ENCODE assay signal across 14 mouse cellular contexts in the genomic region with DNA sequence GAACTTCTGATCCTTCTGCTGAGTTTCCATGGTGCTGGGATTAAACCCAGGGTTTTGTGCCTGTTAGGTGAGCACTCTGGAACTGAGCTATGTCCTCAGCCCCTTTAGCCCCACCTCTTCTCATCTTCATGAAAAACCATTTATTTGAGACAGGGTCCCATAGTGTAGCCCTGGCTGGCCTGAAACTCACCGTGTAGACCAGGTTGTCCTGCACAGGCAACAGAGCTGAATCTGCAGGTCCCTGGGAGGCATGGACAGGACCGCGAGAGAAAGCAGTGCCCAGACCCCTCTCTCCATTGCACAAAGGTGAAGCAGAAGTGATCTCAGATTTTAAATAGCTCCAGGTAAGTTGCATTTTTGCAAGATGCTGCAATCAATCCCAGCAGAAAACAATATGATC.
"Had no signal": no experiment of that assay in that cellular context is flagged by ENCODE, and none has a peak within 500 bp of the region (broad histone marks: within the 10 kb centered on the region; RNA-seq: fewer than 3 reads in every experiment).

No protein-coding gene starts in this region.

- H3K27ac ChIP-seq: kidney, embryonic 15.5 days; liver, embryonic 13.5 days; midbrain, embryonic 12.5 days; neural tube, embryonic 12.5 days had no signal

- H3K4me2 ChIP-seq: kidney, embryonic 15.5 days; limb, embryonic 15.5 days; liver, embryonic 13.5 days; midbrain, embryonic 12.5 days; neural tube, embryonic 12.5 days had no signal

- H3K9ac ChIP-seq: kidney, embryonic 15.5 days; limb, embryonic 15.5 days; liver, embryonic 13.5 days; midbrain, embryonic 12.5 days; neural tube, embryonic 12.5 days had no signal

- H3K27me3 ChIP-seq: kidney, embryonic 15.5 days; limb, embryonic 15.5 days; liver, embryonic 13.5 days; midbrain, embryonic 12.5 days; neural tube, embryonic 12.5 days had no signal

- DNase-seq: kidney, adult 2 months; kidney, postnatal 14 days; liver, embryonic 13.5 days; lung, adult 18-20 months; retina, postnatal 1 day; right cerebral cortex, postnatal 4 days; spleen, adult 18-20 months; thymus, adult 18-20 months; thymus, postnatal 14 days had no signal

- H3K4me3 ChIP-seq: kidney, embryonic 15.5 days; limb, embryonic 15.5 days; liver, embryonic 13.5 days; midbrain, embryonic 12.5 days; myocyte; neural tube, embryonic 12.5 days had no signal

- H3K9me3 ChIP-seq: kidney, embryonic 15.5 days; limb, embryonic 15.5 days; liver, embryonic 13.5 days; midbrain, embryonic 12.5 days; neural tube, embryonic 12.5 days had no signal

- H3K4me1 ChIP-seq: kidney, embryonic 15.5 days; limb, embryonic 15.5 days; midbrain, embryonic 12.5 days; neural tube, embryonic 12.5 days had no signal
